In genomic region chr16:58386241-58386757, GRCm38 (mm10) we compare ENCODE assay signal across 19 mouse cellular contexts.
"Had no signal": no experiment of that assay in that cellular context is flagged by ENCODE, and none has a peak within 500 bp of the region (broad histone marks: within the 10 kb centered on the region; RNA-seq: fewer than 3 reads in every experiment).

No protein-coding gene starts in this region.

- DNase-seq: lung, adult 18-20 months; lung, embryonic 14.5 days; lung, postnatal 10 days; lung, postnatal 4 days; midbrain, embryonic 14.5 days; retina, postnatal 1 day; right cerebral cortex, adult 18-20 months; right cerebral cortex, postnatal 25 days; right cerebral cortex, postnatal 4 days; spleen, adult 18-20 months; thymus, adult 18-20 months; thymus, postnatal 25 days; thymus, postnatal 4 days had no signal

- H3K4me1 ChIP-seq: midbrain, embryonic 12.5 days; neural tube, embryonic 13.5 days; neural tube, embryonic 15.5 days had no signal

- ATAC-seq: midbrain, embryonic 16.5 days had no signal

- H3K4me3 ChIP-seq: midbrain, embryonic 10.5 days; midbrain, embryonic 12.5 days; myocyte; neural tube, embryonic 13.5 days; neural tube, embryonic 15.5 days had no signal

- H3K27ac ChIP-seq: midbrain, embryonic 10.5 days; midbrain, embryonic 12.5 days; neural tube, embryonic 13.5 days; neural tube, embryonic 15.5 days had no signal

- H3K9me3 ChIP-seq: midbrain, embryonic 10.5 days; midbrain, embryonic 12.5 days; neural tube, embryonic 13.5 days; neural tube, embryonic 15.5 days had no signal

- H3K9ac ChIP-seq: lung, embryonic 14.5 days; midbrain, embryonic 12.5 days; neural tube, embryonic 13.5 days; neural tube, embryonic 15.5 days had no signal

- H3K36me3 ChIP-seq: midbrain, embryonic 10.5 days; midbrain, embryonic 12.5 days; neural tube, embryonic 13.5 days; neural tube, embryonic 15.5 days had no signal

- H3K27me3 ChIP-seq: midbrain, embryonic 12.5 days; neural tube, embryonic 13.5 days; neural tube, embryonic 15.5 days had no signal

- H3K4me2 ChIP-seq: lung, embryonic 14.5 days; midbrain, embryonic 12.5 days; neural tube, embryonic 13.5 days; neural tube, embryonic 15.5 days had no signal
